Mouse (Mus musculus) kidney, postnatal 25 days (tissue): ENCODE measurements around the gene Sdcbp2.
A peak's percentile ranks its signal among the peaks of the same experiment; 100 is the strongest.

ENCODE experiments used
- DNase-seq, 2 experiments: peaks; one replicate each; pipeline ENCODE4 v3.0.0; 2021; ENCODE audit warnings: mixed read lengths in 2 of 2

Gene Sdcbp2

GRCm38 (mm10) chr2:151632159-151632814 lies 59.9 kb downstream of the Sdcbp2 start, which contains the start of gene Snph:
Gene Snph (minus strand): TSS chr2:151632593.
- DNase-seq: peak; percentile 64 to 84

- DNase-seq: no peak
Measured at GRCm38 (mm10) chr2:151632982-151633381, 60.6 kb downstream of the Sdcbp2 start.

GRCm38 (mm10) chr2:151634903-151635302 lies 62.5 kb downstream of the Sdcbp2 start:
- DNase-seq: no peak

- DNase-seq: no peak
Measured at GRCm38 (mm10) chr2:151635362-151636014, 63.1 kb downstream of the Sdcbp2 start.

GRCm38 (mm10) chr2:151636015-151636402 lies 63.6 kb downstream of the Sdcbp2 start:
- no peak for DNase-seq
